Mouse (Mus musculus): ENCODE measurements around the gene Pmvk. TPM values are rescaled to one million over a fixed set of nuclear protein-coding genes. Genes with fewer than 3 reads are reported as not detected.
A peak's percentile ranks its signal among the peaks of the same experiment; 100 is the strongest.

Pmvk gene
- total RNA-seq, 2 experiments from 2014 or later, result 33.6 to 36.8 TPM

GRCm38 (mm10) chr3:89508041-89508440 is 53.7 kb downstream of the Pmvk start:
- intact Hi-C loops (cut with DNase I), result loop anchor here (5.0 kb wide), 1 partner anchor 264 kb away; the partner anchor contains the start of gene Ube2q1
- DNase-seq (ENCODE audit: low spot score in 2 of 2), result no peak

GRCm38 (mm10) chr3:89510979-89511378 is 56.6 kb downstream of the Pmvk start:
- DNase-seq (ENCODE audit: low spot score in 2 of 2), result peak; percentile 69 to 81
- intact Hi-C loops (cut with DNase I), result loop anchor here (2.0 to 10.0 kb wide), 2 partner anchors 178 to 344 kb away; no protein-coding TSS in a partner anchor

- intact Hi-C loops (cut with DNase I), result loop anchor here (2.0 to 10.0 kb wide), 2 partner anchors 177 to 343 kb away; no protein-coding TSS in a partner anchor
- no peak for DNase-seq (ENCODE audit: low spot score in 2 of 2)
Observed at GRCm38 (mm10) chr3:89511400-89511799, 57.1 kb downstream of the Pmvk start.

GRCm38 (mm10) chr3:89512225-89512624 is 57.9 kb downstream of the Pmvk start:
- no peak for DNase-seq (ENCODE audit: low spot score in 2 of 2)
- intact Hi-C loops (cut with DNase I), result loop anchor here (10.0 kb wide), 1 partner anchor 343 kb away; no protein-coding TSS in a partner anchor

- DNase-seq (ENCODE audit: low spot score in 2 of 2), result no peak
- intact Hi-C loops (cut with DNase I), result loop anchor here (10.0 kb wide), 1 partner anchor 339 kb away; no protein-coding TSS in a partner anchor
Observed at GRCm38 (mm10) chr3:89515444-89515843, 61.1 kb downstream of the Pmvk start.

- intact Hi-C loops (cut with DNase I), result loop anchor here (10.0 kb wide), 1 partner anchor 338 kb away; no protein-coding TSS in a partner anchor
- DNase-seq (ENCODE audit: low spot score in 2 of 2), result no peak
Observed at GRCm38 (mm10) chr3:89516321-89516720, 62.0 kb downstream of the Pmvk start.

Other genes starting within 250 kb of the Pmvk start
- gene Thbs3, start 239.4 kb upstream of the Pmvk start, total RNA-seq (2021), result 10 to 100 TPM; 23.5 to 27.0 TPM
- 100 to 1,000 TPM in 1 of 2 experiments, 10 to 100 TPM in 1; 96.9 to 107 TPM for gene Mtx1, start 227.5 kb upstream of the Pmvk start, total RNA-seq (2021)
- 1 to 10 TPM in 1 of 2 experiments, under 1 TPM in 1; 0.42 to 1.0 TPM for gene Muc1, start 225.5 kb upstream of the Pmvk start, total RNA-seq (2021)
- gene Krtcap2, start 208.6 kb upstream of the Pmvk start, total RNA-seq (2021), result 10 to 100 TPM; 74.5 to 86.3 TPM
- gene Trim46, start 208.2 kb upstream of the Pmvk start, total RNA-seq (2021), result 100 to 1,000 TPM; 102 to 105 TPM
- 10 to 100 TPM; 50.8 to 53.0 TPM for gene Dpm3, start 195.2 kb upstream of the Pmvk start, total RNA-seq (2021)
- gene Slc50a1, start 184.0 kb upstream of the Pmvk start, total RNA-seq (2021), result 10 to 100 TPM; 25.7 to 30.5 TPM
- 1 to 10 TPM; 4.0 to 5.9 TPM for gene Efna1, start 173.4 kb upstream of the Pmvk start, total RNA-seq (2021)
- gene Efna3, start 131.6 kb upstream of the Pmvk start, total RNA-seq (2021), result 10 to 100 TPM; 48.5 to 49.6 TPM
- gene Efna4, start 116.5 kb upstream of the Pmvk start, total RNA-seq (2021), result under 1 TPM; 0.29 to 0.61 TPM
- gene Adam15, start 104.5 kb upstream of the Pmvk start, total RNA-seq (2021), result 10 to 100 TPM; 95.0 TPM
- under 1 TPM; 0.34 to 0.35 TPM for gene Dcst2, start 92.6 kb upstream of the Pmvk start, total RNA-seq (2021)
- under 1 TPM in 1 of 2 experiments, not detected in 1; 0.23 TPM for gene Dcst1, start 89.3 kb upstream of the Pmvk start, total RNA-seq (2021)
- gene Zbtb7b, start 59.8 kb upstream of the Pmvk start, total RNA-seq (2021), result 1 to 10 TPM; 8.0 to 9.1 TPM
- gene Lenep, start 51.7 kb upstream of the Pmvk start, total RNA-seq (2021), result 1 to 10 TPM; 1.6 to 4.0 TPM
- gene Flad1, start 42.7 kb upstream of the Pmvk start, total RNA-seq (2021), result 10 to 100 TPM; 30.6 to 31.4 TPM
- 1 to 10 TPM; 3.5 to 4.0 TPM for gene Cks1b, start 36.2 kb upstream of the Pmvk start, total RNA-seq (2021)
- gene Shc1, start 36.1 kb upstream of the Pmvk start, total RNA-seq (2021), result 10 to 100 TPM; 12.6 to 14.5 TPM
- gene Pygo2, start 24.3 kb upstream of the Pmvk start, total RNA-seq (2021), result 10 to 100 TPM; 52.7 to 60.6 TPM
- 10 to 100 TPM; 39.5 to 40.3 TPM for gene Pbxip1, start 17.8 kb upstream of the Pmvk start, total RNA-seq (2021)
- 10 to 100 TPM; 21.7 to 22.3 TPM for gene Kcnn3, start 65.6 kb downstream of the Pmvk start, total RNA-seq (2021)

Data from left cerebral cortex, postnatal 14 days (tissue).